Mouse (Mus musculus) mouse trophoblast stem cell (cell line): ENCODE data around the gene Lta.

Experiments
- in situ Hi-C, 2 experiments: fragments of 300-500 bp; cut with MseI, MboI; formaldehyde crosslinking; loops; 2 replicates in 1 of 2; 3 replicates in 1 of 2; pipeline ENCODE4 v1.15.1; 2025

Gene Lta

DNA sequence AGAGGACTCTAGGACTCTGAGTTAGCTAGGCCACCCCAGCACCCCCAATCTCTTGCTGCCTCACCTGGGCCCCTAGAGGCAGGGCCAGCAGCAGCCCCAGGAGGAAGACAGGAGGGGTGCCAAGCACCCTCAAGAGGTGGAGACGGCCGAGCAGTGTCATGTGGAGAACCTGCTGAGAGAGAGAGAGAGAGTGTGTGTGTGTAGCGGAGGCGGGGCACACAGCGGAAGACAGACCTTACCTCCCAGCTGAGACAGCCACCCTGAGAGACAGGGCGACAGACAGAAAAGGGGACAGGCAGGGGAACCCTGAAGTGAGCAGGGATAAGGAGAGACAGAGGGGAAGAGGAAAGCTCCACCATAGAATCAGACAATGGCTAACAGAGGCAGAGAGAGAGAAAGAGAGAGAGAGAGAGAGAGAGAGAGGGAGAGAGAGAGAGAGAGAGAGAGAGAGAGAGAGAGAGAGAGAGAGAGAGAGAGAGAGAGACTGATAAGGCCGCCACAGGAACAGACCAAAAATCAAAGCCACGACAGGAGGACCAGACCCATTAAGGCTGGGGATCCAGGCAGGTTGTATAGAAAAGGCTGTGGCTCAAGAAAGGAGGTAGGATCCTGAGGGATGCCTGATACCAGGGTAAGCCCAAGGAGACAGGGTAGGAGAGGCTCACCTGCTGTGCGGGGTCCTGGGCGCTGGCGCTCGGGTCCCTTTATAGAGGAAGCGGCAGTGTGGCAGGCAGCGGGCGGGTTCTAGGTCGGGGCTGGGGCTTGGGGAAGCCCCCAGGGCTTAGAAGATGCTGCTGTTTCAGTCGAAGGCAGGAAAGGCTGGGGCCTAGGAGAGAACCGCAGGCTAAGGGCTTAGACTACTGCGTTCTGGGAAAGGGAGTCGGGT is at the start of gene Lta:
TSS of gene Lta (minus strand) at position 858 of the 886 bp plus-strand sequence.
- in situ Hi-C loops = no loop called here

DNA sequence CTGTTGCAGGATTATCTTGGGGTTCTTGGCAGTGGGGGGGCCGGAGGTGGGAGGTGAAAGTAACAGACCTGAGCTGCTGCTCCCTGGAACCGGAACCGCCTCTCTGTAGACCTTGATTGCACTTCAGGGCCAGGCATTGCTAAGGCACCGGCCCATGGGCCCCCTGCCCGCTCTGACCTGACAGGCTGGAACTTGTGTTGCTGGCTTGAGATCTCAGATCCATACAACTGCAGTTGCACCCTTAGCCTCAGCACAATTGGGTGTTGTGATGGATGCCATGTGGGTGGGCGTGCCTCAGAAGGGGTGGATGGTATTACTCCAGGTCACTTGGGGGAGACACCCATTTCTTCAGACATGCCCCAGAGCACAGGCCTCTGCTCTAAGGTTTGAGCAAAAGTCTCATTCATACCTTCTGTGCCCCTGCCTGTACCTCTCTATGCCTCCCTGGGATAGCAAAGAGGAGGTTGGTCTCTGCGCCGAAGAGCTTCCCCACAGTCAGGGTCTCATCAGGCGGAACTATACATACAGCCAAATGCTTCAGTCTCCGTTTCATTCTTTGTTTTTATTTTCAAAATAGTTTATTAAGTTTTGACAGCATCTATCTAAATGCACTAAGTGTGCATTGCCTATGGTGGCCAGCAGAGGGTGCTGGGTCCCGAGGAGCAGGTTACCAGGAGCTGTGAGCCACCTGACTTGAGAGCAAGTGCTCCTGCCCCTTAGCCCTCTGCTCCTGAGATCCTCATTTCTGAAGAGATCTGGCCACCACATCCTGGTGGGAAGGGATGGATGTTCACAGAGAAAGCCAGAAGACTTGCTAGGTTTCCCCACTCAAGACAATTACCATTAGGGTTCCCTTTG is 49.3 kb upstream of the Lta start:
- in situ Hi-C loops = loop anchor here in 1 of 2 experiments (5.0 kb wide), 1 partner anchor 38 kb away; no protein-coding TSS in a partner anchor

DNA sequence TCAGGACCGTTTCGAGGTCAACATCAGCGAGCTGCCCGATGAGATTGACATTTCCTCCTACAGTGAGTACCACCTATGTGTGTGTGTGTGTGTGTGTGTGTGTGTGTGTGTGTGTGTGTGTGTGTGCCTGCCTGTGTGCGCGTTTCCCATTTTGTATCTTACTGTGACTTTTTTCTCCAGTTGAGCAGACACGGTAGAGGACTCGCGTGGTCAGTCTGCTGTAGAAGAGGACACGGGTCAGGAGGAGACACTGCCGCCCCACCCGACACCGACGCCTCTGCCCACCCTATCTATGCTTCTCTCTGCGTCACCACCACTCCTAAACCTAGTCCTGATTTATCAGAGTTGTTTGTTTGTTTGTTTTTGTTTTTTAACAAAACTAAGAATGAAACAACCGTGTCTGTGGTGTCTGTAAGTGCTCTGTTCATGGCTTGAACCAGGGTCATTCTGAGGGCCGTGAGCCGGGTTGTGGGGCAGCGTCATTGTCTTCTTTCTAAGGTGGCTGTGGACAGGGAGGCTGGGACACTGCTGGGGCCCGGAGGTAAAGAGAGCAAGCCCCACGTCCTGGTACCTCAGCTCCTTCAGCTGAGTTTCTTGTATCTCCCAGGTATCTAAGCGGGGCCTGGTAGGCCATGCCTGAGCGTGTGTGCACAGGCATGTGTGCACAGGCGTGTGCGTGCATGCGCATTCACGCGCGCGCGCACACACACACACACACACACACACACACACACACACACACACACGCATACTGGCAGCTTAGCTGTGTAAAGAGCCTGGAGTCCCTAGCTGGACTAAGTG is 48.3 kb upstream of the Lta start:
- in situ Hi-C loops = loop anchor here in 1 of 2 experiments (5.0 kb wide), 1 partner anchor 39 kb away; no protein-coding TSS in a partner anchor

DNA sequence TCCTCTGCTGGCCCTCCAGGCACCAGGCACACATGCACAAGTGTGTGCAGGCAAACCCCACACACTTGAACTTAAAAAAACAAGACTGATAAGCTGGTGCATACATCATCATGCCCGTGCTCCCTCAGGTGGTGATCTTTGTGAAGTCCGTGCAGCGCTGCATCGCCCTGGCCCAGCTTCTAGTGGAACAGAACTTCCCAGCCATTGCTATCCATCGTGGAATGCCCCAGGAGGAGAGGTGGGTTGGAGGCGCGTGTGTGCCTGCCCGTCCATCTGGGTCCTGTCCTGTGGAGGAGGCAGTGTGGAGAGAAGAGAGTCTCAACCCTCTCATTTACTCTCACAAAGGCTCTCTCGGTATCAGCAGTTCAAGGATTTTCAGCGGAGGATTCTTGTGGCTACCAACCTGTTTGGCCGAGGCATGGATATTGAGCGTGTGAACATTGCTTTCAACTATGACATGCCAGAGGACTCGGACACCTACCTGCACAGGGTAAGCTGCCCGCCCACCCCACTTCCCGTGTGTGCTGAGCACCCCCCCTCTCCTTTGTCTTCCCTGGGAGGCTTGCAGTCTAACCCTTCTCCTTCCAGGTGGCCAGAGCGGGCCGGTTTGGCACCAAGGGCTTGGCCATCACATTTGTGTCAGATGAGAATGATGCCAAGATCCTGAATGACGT is 47.6 kb upstream of the Lta start:
- in situ Hi-C loops = loop anchor here in 1 of 2 experiments (5.0 kb wide), 1 partner anchor 40 kb away; no protein-coding TSS in a partner anchor

DNA sequence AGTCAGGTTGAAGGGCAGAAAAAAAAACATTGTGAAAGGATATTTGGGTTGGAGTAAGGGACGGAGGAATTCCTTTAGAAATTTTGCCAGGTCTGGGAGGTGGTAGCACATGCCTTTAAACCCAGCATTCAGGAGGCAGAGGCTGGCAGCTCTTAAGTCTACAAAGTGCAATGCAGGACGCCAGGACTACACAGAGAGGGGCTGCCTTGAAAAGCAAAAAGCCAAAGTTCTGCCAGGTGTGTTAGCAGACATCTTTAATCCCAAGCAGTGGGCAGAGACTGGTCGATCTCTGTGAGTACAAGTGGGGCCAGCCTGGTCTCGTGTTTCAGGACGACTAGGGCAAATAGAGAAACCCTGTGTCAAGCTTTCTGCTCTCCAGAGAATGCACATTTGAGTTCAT is 46.8 kb upstream of the Lta start:
- in situ Hi-C loops = loop anchor here in 1 of 2 experiments (5.0 kb wide), 1 partner anchor 40 kb away; no protein-coding TSS in a partner anchor

DNA sequence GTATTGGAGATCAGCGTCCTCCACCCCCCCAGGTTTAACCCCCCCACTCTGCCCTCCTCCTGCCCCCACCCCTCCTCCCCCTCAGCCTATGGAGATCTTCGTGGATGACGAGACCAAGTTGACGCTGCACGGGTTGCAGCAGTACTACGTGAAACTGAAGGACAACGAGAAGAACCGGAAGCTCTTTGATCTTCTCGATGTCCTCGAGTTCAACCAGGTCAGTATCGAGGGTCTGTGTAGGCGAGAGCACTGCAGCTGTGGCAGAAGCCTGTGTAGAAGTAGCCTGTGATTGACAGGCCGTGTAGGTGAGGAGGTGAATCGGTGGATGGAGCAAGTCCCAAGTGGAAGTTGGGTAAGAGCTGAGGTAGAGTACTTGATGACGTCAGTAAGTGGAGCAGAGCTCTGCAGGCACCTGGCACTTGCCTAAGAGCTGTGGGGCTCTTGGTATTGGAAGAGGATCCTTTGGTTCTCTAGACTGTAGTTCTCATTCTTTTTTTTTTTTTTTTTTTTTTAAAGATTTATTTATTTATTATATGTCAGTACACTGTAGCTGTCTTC is 46.1 kb upstream of the Lta start:
- in situ Hi-C loops = loop anchor here in 1 of 2 experiments (5.0 kb wide), 1 partner anchor 41 kb away; no protein-coding TSS in a partner anchor

DNA sequence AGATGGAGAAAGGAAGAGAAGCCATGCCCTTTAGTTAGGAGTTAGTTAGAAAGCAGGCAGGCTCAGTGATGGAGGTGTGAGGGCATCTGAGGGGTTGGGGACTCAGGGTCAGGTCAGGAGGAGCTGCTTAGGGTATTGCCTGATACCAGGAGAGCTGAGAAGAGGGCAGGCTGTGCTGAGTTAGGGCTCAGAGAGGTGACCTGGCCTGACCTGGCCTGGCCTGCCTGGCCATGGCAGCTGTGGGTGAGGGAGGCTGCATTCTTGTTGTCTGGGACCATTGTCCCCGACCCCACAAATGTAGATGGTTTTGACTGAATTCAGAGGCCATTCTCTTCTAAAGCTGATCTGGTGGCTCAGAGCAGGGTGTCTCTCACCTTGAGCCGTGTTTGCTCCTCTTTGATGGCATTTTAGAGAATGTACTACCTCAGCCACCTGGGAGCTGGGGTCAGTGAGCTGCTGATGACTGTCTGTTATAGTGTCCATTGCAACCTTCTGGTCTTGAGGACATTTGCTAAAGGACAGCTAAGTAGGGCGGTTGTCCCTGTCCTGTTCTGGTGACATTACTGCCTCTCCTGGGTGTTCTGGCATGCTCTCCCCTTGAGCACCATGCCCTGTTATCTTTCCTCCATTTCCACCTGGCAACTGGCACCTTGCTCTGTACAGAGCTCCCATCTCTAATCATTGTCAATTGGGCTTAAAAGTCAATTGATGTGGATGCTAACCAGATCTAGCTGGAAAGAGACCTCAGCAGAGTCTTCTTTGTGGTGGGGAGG is 45.4 kb upstream of the Lta start:
- in situ Hi-C loops = loop anchor here in 1 of 2 experiments (5.0 kb wide), 1 partner anchor 42 kb away; no protein-coding TSS in a partner anchor

DNA sequence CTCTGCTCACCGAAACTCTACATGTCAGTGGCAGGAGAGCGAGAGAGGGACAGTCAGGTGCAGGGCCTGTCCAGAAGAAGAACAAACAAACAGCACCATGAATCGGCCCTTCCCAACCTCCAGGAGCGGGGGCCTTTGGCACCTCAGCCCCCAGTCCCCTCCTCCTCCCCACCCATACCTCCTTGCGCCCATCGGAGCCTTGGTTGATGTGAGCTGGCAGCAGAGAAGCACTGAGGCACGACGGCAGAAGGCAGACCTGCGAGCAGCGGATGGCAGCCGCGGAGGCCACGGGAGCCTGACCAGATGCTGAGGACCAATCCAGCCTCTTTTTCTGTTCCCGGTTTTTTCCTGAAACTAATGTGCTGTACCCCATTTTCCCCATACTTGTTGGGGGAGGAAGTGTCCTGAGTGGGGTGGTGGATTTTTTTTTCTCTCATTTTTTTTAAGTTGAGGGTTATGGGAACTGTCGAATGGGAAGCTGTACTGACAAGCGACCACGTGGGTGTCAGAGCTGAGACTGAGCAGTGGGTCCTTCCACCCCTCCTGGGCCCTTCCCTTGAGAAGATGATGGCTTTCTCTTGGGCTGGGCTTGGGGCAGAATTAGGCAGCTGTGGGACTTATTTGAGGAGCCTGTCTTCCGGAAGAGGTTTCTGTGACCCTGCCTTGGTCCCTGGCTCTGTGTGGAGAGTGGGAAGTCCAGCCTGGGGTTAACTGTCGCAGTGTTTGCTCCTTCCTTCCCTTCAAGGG is 44.5 kb upstream of the Lta start:
- in situ Hi-C loops = loop anchor here in 1 of 2 experiments (5.0 kb wide), 1 partner anchor 43 kb away; no protein-coding TSS in a partner anchor

DNA sequence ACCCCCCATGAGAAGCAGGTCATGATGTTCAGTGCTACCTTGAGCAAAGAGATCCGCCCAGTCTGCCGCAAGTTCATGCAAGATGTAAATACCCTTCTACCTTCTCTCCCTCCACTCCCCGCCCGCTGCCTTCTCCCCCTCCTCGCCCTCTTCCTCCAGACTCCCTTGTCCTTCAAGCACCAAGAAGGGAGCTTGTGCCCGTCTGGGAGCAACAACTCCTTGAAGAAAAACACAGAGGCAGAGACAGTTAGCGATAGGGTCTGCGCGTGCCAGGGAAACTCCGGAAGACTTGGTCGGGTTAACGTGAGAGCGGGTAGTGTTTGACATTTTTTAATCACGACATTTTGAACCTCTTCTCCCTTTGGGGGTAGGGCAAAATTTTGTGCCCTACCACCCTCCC is 43.8 kb upstream of the Lta start:
- in situ Hi-C loops = no loop called here

DNA sequence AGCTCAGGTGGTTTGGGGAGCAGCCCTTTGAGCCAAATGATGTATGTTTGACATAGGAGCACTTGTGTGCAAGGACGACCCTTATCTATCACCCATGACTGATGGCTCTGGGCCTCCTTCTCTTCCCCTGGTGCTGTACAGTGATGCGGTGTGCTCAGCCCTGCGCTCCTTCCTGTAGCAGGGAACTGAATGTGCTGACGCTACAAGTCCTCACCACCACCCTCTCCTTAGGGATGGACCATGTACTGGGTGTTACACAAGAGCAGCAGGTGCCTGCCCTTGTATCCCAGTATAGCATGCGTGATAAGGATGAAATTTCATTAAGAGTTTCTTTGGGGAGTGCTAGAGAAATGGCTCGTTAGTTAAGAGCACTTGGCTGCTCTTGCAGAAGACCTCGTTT is 42.0 kb upstream of the Lta start:
- in situ Hi-C loops = no loop called here

DNA sequence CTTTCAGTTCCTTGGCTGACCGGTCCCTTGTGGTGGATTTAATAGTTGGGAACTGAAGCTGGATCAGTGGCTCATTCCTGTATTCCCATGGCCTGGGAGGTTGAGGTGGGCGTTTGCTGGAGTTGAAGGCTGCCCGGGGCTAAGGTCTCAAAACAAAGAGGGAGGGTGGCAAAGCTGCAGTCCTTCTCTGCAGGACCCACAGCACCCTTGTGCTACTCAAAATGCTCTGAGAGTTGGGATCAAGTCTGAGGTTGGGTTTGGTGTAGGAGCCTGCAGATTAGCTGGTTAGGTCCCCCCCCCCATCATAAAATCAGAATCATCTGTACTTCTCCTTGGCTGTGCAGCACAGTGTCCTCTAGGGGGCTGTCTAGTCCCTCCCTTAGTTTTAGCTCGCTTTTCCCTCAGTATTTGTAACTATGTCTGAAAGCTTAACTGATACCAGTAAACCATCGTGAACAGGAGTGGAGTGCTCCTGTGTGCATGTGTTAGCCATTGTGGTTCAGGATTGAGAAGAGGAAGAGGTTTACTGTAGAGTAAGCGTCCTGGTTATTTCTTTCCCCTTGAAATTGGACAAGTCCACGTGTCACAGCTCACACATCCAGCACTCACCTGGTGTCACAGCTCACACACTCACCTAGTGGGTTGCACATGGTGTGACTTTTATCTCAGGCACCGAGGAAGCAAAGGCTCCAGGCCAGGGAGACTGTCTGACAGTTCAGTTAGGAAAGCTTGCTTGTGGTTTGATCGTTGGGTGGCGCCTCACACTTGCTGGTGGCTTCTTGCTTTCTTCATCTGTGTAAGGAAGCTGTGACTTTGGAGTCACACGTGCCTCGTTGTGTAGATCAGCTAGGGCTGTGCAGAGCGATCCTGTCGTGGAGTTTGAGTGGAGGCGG is 40.8 kb upstream of the Lta start:
- in situ Hi-C loops = no loop called here

DNA sequence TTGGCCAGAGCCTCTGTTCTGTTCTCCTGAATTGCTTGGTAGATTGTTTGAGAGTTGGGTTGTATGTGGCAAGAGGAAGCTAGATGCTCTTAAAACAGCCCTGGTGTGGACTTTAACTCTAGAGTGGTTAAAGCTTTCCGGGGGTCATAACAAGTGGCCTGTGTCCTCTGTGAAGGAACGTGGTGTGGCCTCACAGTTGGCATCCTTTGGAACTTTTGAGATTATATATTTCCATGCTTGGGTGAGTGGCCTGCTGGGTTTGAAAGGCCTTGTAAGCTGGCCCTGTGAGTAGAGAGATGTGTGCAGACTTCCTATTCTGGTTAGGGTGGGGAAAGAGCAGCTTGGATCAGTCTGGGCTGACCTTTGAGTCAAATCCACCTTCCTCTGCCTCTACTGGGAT is 39.8 kb upstream of the Lta start:
- in situ Hi-C loops = no loop called here

DNA sequence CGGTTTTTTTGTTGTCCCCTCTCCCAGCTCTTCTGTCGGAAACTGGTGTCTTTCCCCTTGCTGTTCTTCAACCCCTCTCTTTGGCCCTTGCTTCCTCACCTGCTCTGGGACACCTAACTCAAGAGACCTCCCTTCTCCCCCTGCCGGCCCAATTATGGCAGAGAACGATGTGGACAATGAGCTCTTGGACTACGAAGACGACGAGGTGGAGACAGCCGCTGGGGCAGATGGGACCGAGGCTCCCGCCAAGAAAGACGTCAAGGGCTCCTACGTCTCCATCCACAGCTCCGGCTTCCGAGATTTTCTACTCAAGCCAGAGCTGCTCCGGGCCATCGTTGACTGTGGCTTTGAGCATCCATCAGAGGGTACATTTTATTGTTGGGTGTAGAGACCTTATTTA is 37.9 kb upstream of the Lta start:
- in situ Hi-C loops = no loop called here

DNA sequence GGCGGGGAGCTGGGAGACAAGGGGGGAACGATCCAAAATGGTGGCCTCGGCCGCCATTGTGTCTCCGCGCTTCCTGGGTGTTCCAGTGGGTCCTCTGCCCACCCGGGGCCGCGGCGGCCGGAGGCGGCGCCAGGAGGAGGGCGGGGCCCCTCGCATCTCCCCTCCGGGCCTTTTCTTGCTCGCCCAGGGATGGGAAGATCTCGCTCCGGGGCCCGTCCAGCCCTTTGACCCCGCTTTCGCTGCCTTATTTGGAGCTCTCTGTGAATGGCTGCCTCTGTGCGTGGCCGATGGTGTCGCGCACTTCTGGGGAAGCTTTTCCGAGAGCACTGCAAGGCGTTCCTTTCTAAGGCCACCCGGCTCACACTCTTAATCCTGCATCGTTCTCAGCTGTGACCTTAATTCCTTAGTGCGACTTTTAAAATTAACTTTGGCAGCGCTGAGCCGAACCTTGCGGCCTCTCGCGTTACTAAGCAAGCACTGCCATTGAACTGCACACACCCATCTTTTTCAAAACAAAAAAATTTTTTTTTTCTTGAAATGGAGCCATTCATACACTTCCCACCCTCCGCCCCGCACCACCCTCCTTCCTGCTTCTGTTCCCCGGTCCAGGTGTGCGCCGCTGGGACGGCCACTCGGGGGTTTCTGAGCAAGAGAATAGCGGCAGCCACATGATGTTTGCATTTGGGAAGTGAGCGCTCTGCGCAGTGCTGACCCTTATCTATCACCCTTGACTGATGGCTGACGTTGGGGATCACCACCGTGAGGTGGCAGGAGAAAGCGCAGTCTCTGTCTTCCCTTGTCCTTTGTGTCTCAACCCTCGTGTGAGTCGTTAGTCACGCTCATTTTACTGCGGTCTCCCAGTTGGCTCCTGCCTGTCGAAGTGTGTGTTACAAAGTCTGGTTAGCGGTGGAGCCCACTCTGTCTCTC is 37.1 kb upstream of the Lta start:
- in situ Hi-C loops = no loop called here

DNA sequence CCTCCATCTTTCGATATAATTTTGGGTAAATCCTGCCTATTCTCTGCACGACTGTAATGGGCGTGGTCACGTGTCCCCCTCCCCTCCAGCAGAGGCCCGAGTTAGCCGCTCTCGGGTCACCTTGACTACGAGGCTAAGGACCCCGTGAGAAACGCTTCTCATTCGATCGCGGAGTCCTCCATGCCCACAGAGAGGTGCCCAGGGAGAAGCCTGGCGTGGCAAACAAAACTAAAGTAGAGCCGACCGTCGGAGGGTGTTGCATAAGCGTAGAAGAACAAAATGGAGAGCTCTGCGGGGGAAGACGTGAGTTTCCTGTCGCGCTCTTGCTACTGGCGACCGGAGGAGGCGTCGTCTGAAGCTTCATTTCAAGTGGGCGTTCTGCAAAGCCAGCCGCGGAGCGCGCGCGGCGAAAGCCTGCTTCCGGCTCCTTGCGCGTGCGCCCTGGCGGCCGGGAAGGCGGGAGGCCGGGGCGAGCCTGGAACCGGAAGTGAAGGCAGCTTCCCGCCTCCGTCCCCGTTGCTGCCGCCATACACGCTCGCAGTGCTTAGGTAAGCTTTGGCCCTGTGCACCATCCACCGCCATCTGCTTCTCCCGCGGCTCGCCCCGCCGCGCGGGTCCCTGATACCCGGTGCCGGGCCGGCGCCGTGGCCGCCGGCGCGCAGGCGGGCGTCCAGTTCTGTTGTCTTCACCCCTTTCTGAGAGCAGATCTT is 36.3 kb upstream of the Lta start, which contains the start of gene Ddx39b:
TSS of gene Ddx39b (plus strand) at position 442 of the 710 bp plus-strand sequence.
- in situ Hi-C loops = no loop called here
